Mouse (Mus musculus) ES-E14 (cell line): ENCODE measurements around the gene Nlk. TPM values are rescaled to one million over a fixed set of nuclear protein-coding genes. Genes with fewer than 3 reads are reported as not detected.

ENCODE experiments used
- DNase-seq: peaks from one replicate; pipeline ENCODE4 v3.0.0-alpha.2; 2013; ENCODE audit warnings: low read depth, low spot score
- H3K27ac ChIP-seq: 2 replicates; pipeline ENCODE4 v1.5.1; 2012; ENCODE audit warnings: low read depth, mild to moderate bottlenecking, low read length, moderate library complexity, mixed read lengths; ENCODE audit not compliant: poor library complexity, insufficient read depth, severe bottlenecking
- H3K36me3 ChIP-seq: 2 replicates; pipeline ENCODE4 v1.6.1; 2012; ENCODE audit warnings: mild to moderate bottlenecking, low read length, moderate library complexity, mixed read lengths; ENCODE audit not compliant: control insufficient read depth, poor library complexity, insufficient read depth, severe bottlenecking
- H3K4me1 ChIP-seq, 2 experiments: fragments of 150-350 bp in 1 of 2; sonication (generic) in 1 of 2; 2 replicates each; pipeline ENCODE4 v1.6.1; 2012; ENCODE audit warnings: low read length in 2 of 2, mild to moderate bottlenecking in 1 of 2, mixed read lengths in 1 of 2; ENCODE audit not compliant: control insufficient read depth in 2 of 2, insufficient read depth in 2 of 2, poor library complexity in 1 of 2
- H3K4me3 ChIP-seq, 2 experiments: fragments of 150-350 bp in 1 of 2; sonication (generic) in 1 of 2; 2 replicates each; pipeline ENCODE4 v1.5.1; 2012; ENCODE audit warnings: low read length in 2 of 2, low read depth in 1 of 2, mild to moderate bottlenecking in 1 of 2, mixed read lengths in 1 of 2; ENCODE audit not compliant: insufficient read depth in 1 of 2, poor library complexity in 1 of 2, severe bottlenecking in 1 of 2
- H3K9ac ChIP-seq: 2 replicates; pipeline ENCODE4 v1.6.1; 2012; ENCODE audit warnings: low read depth, mild to moderate bottlenecking, low read length, mixed read lengths; ENCODE audit not compliant: poor library complexity, insufficient read depth, severe bottlenecking
- H3K9me3 ChIP-seq: fragments of 150-350 bp; sonication (generic); 2 replicates; pipeline ENCODE4 v1.6.1; 2012; ENCODE audit warnings: low read depth, mild to moderate bottlenecking, low read length; ENCODE audit not compliant: control insufficient read depth, insufficient read depth
- CHD2 ChIP-seq: IDR thresholded peaks from 2 replicates; pipeline ENCODE4 v1.6.1; 2014; ENCODE audit warnings: mild to moderate bottlenecking, low read depth, low read length, inconsistent platforms
- HCFC1 ChIP-seq: IDR thresholded peaks from 2 replicates; pipeline ENCODE4 v1.6.1; 2012; ENCODE audit warnings: low read length, inconsistent platforms, borderline replicate concordance; ENCODE audit not compliant: insufficient read depth
- MAFK ChIP-seq: IDR thresholded peaks from 2 replicates; pipeline ENCODE4 v1.6.1; 2014; ENCODE audit warnings: mild to moderate bottlenecking, low read depth, low read length, inconsistent platforms; ENCODE audit not compliant: insufficient read depth
- ZC3H11A ChIP-seq: IDR thresholded peaks from 2 replicates; pipeline ENCODE4 v1.6.1; 2012; ENCODE audit warnings: low read depth, mild to moderate bottlenecking, inconsistent platforms, low read length, borderline replicate concordance
- ZNF384 ChIP-seq: IDR thresholded peaks from 2 replicates; pipeline ENCODE4 v1.6.1; 2012; ENCODE audit warnings: low read depth, low read length, inconsistent platforms
- in situ Hi-C, 2 experiments: fragments of 600-800 bp; cut with MboI; formaldehyde crosslinking; loops; one replicate each; pipeline ENCODE4 v1.15.1; 2025; ENCODE audit warnings: low sequenced_read_pairs in 2 of 2, inconsistent platforms in 1 of 2; ENCODE audit not compliant: unreplicated experiment in 2 of 2
- total RNA-seq: library from RNA; depleted of rRNA; stranded (reverse); fragments of 300-350 nt; gene quantifications from 2 replicates; pipeline ENCODE4 v1.2.3, GENCODE M21; 2012

The Nlk gene
- total RNA-seq, 1 experiment = 24.7 TPM

DNA sequence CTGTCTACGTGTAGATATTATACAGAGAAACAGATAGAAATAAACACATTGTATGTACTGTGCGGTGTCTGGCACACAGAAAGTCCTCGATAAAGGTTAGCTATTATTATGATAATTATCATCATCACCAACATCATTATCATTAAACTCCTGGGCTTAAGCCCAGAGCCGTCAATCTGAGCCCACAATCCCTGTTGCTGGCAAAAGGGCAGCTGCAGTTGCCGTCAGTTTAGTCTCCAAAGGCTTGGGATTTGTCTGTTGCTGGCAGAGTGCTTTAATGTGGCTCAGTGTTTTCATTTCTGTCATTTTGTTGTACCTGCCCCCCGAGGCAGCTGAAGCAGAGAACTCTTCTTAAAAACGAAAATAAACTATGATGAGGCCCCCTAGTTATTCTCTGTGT lies 44.8 kb upstream of the Nlk start:
- no peak overlapping the region for H3K27ac ChIP-seq
- no peak for TF ChIP-seq CHD2
- no peaks in the 10 kb centered on the region for H3K36me3 ChIP-seq
- DNase-seq = no peak
- no peak overlapping the region for H3K9ac ChIP-seq
- H3K4me3 ChIP-seq = no peak overlapping the region
- 0 out of 4 replicates have a peak, but pooled peaks cover 0 to 2% of the 10 kb centered on the region in 2 experiments for H3K4me1 ChIP-seq
- no peaks in the 10 kb centered on the region for H3K9me3 ChIP-seq
- in situ Hi-C loops = no loop called here

GRCm38 (mm10) chr11:78739361-78739760 lies 42.2 kb upstream of the Nlk start:
- H3K9ac ChIP-seq = no peak overlapping the region
- H3K27ac ChIP-seq = no peak overlapping the region
- DNase-seq = no peak
- TF ChIP-seq ZC3H11A (no peak), ZNF384 (no peak), CHD2 (no peak)
- H3K4me1 ChIP-seq = 0 out of 4 replicates have a peak, but pooled peaks cover 0 to 2% of the 10 kb centered on the region in 2 experiments
- in situ Hi-C loops = no loop called here
- no peak overlapping the region for H3K4me3 ChIP-seq
- H3K9me3 ChIP-seq = no peaks in the 10 kb centered on the region
- no peaks in the 10 kb centered on the region for H3K36me3 ChIP-seq

GRCm38 (mm10) chr11:78736877-78737408 lies 39.8 kb upstream of the Nlk start:
- Histone ChIP-seq H3K27ac (no peak overlapping the region), H3K9me3 (no peaks in the 10 kb centered on the region)
- in situ Hi-C loops = no loop called here

GRCm38 (mm10) chr11:78735168-78735567 lies 38.0 kb upstream of the Nlk start:
- TF ChIP-seq MAFK (no peak), HCFC1 (no peak), ZNF384 (no peak), CHD2 (no peak), ZC3H11A (no peak)
- Histone ChIP-seq H3K9ac (no peak overlapping the region), H3K36me3 (no peaks in the 10 kb centered on the region), H3K4me3 (no peak overlapping the region), H3K27ac (no peak overlapping the region), H3K4me1 (no peaks in the 10 kb centered on the region), H3K9me3 (no peaks in the 10 kb centered on the region)
- no peak for DNase-seq
- in situ Hi-C loops = no loop called here

More at GRCm38 (mm10) chr11:78736877-78737408, 39.8 kb upstream of the Nlk start:
- H3K4me1 ChIP-seq = no peaks in the 10 kb centered on the region
- no peak overlapping the region for H3K4me3 ChIP-seq
- H3K9ac ChIP-seq = no peak overlapping the region
- no peaks in the 10 kb centered on the region for H3K36me3 ChIP-seq
- no peak for TF ChIP-seq ZC3H11A
- no peak for TF ChIP-seq MAFK
- no peak for TF ChIP-seq CHD2
- no peak for TF ChIP-seq HCFC1
- no peak for TF ChIP-seq ZNF384
- no peak for DNase-seq

DNA sequence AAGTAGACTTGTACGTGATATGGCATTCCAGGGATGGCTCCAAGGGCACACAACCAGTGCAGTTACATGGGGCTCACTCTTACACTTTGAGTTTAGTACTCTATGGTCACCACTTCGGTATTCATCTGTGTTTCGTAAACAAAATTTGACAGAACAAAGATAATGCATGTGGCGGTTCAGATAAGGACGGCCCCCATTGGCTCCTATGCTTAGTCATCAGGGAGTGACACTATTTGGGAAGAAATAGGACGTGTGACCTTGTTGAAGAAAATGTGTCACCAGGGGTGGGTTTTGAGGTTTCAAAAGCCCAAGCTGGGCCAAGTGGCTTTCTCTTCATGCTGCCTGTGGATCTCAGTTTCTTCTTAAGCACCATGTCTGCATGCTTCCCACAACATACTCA lies 35.4 kb upstream of the Nlk start:
- Histone ChIP-seq H3K9me3 (no peaks in the 10 kb centered on the region), H3K4me1 (no peaks in the 10 kb centered on the region), H3K27ac (no peak overlapping the region), H3K9ac (no peak overlapping the region), H3K4me3 (no peak overlapping the region), H3K36me3 (no peaks in the 10 kb centered on the region)
- in situ Hi-C loops = no loop called here
- TF ChIP-seq CHD2 (no peak), ZNF384 (no peak), HCFC1 (no peak), MAFK (no peak), ZC3H11A (no peak)
- DNase-seq = no peak
